Mouse (Mus musculus) ovary, adult 2 months (tissue): ENCODE measurements around the gene Sec16b. TPM values are rescaled to one million over a fixed set of nuclear protein-coding genes. Genes with fewer than 3 reads are reported as not detected.

Experiments used
- polyA plus RNA-seq: library from polyadenylated mRNA; depleted of rRNA; stranded (reverse); fragments of >200 nt; gene quantifications from 2 replicates; pipeline ENCODE4 v1.2.3, GENCODE M21; 2012; rRNA removed

Sec16b gene
- 4.7 and 5.0 TPM in 2 replicates for polyA plus RNA-seq

DNA sequence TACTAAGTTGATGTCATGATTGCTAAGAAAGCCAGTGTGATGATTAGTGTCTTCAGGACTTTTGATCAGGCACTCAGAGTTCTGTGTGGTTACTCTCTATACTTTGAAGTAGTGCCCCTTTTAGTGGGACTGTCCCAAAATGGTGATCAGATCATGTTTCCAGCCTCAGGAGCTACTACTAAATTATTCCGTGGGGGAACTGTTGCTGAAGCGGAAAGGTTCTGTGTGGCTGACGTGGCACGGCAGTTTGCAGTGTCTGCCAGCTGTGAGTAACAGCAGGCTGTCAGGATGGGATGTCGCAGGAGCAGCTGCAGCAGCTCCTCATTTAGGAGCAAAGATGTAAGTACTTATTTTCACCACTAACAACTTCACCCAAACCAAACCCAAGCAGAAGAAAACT lies at the start of gene Sec16b:
Gene Sec16b, plus strand, starts transcription at position 207 of the 400 bp plus-strand sequence.

GRCm38 (mm10) chr1:157458421-157459208 lies 47.9 kb upstream of the Sec16b start, which contains the start of gene Cryzl2:
Gene Cryzl2, plus strand, starts transcription at chr1:157458577.

Other genes starting within 250 kb of the Sec16b start
- 3.2 and 3.5 TPM in 2 replicates for gene Rasal2, start 94.1 kb upstream of the Sec16b start, polyA plus RNA-seq
- gene Cryzl2, start 48.2 kb upstream of the Sec16b start, polyA plus RNA-seq: 32.4 and 37.3 TPM in 2 replicates